Mouse (Mus musculus) erythroblast, adult 5-6 weeks (primary cell): ENCODE measurements around the gene Stx1b. TPM values are rescaled to one million over a fixed set of nuclear protein-coding genes. Genes with fewer than 3 reads are reported as not detected.

Source experiments
- ATAC-seq: replicated peaks from 2 replicates; pipeline ENCODE4 v1.8.0; 2016; ENCODE audit warnings: moderate number of reproducible peaks, mild to moderate bottlenecking, moderate TSS enrichment, inconsistent platforms; ENCODE audit not compliant: poor library complexity, low FRiP score, severe bottlenecking
- total RNA-seq, 2 experiments: library from RNA; stranded (forward) in 1 of 2; stranded (reverse) in 1 of 2; fragments of 150-400 nt in 1 of 2; fragments of 200-764, 138-1000 nt in 1 of 2; gene quantifications; 2 replicates each; pipeline versions ENCODE4 v1.2.3 to v1.2.4; 2015 to 2017; ENCODE audit warnings: low replicate concordance in 2 of 2

The Stx1b gene
- total RNA-seq, 2 experiments from 2014 or later: not detected

DNA sequence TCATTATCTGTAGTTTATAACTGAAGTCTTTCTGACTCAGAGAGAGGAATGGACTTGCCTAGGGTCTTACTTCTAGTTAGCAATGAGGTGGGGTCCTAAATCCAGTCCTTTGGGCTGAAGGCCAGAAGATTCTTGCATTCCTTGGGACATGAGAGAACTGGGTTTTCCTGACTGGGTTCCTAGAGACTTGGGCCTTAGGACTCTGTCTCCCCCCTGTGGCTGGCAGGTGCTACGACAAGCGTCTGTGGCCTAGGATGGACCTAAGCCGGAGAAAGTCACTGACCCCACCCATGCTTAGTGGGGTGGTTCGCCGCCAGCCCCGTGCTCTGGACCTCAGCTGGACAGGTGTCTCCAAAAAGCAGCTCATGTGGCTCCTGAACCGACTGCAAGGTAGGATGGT is 63.3 kb downstream of the Stx1b start:
- ATAC-seq: peak; percentile 94

GRCm38 (mm10) chr7:127760478-127760877 is 63.9 kb downstream of the Stx1b start:
- ATAC-seq: no peak

GRCm38 (mm10) chr7:127759716-127760115 is 64.6 kb downstream of the Stx1b start:
- no peak for ATAC-seq

Other genes starting within 250 kb of the Stx1b start
- gene Ccdc189, start 236.0 kb downstream of the Stx1b start, total RNA-seq (2015; ENCODE audit: low replicate concordance): 4.0 and 14.0 TPM in 2 replicates
- gene Ccdc189, start 236.0 kb downstream of the Stx1b start, total RNA-seq (2017; ENCODE audit: low replicate concordance): 26.1 and 31.4 TPM in 2 replicates
- gene Rnf40, start 235.8 kb downstream of the Stx1b start, total RNA-seq (2015; ENCODE audit: low replicate concordance): 17.1 and 18.1 TPM in 2 replicates
- gene Rnf40, start 235.8 kb downstream of the Stx1b start, total RNA-seq (2017; ENCODE audit: low replicate concordance): 41.8 and 86.0 TPM in 2 replicates
- gene Zfp629, start 208.8 kb downstream of the Stx1b start, total RNA-seq (2015; ENCODE audit: low replicate concordance): 0.77 and 0.84 TPM in 2 replicates
- 2.0 and 3.2 TPM in 2 replicates for gene Zfp629, start 208.8 kb downstream of the Stx1b start, total RNA-seq (2017; ENCODE audit: low replicate concordance)
- 28.8 and 41.3 TPM in 2 replicates for gene Bcl7c, start 115.6 kb downstream of the Stx1b start, total RNA-seq (2015; ENCODE audit: low replicate concordance)
- gene Bcl7c, start 115.6 kb downstream of the Stx1b start, total RNA-seq (2017; ENCODE audit: low replicate concordance): 3.8 and 4.3 TPM in 2 replicates
- gene Ctf1, start 111.8 kb downstream of the Stx1b start, total RNA-seq (2015; ENCODE audit: low replicate concordance): 0.63 TPM in 1 of 2 replicates, not detected in the other
- gene Ctf1, start 111.8 kb downstream of the Stx1b start, total RNA-seq (2017; ENCODE audit: low replicate concordance): not detected in 2 replicates
- gene Ctf2, start 92.4 kb downstream of the Stx1b start, total RNA-seq (2015; ENCODE audit: low replicate concordance): not detected in 2 replicates
- not detected in 2 replicates for gene Ctf2, start 92.4 kb downstream of the Stx1b start, total RNA-seq (2017; ENCODE audit: low replicate concordance)
- 2.7 and 6.0 TPM in 2 replicates for gene Fbxl19, start 80.0 kb downstream of the Stx1b start, total RNA-seq (2015; ENCODE audit: low replicate concordance)
- gene Fbxl19, start 80.0 kb downstream of the Stx1b start, total RNA-seq (2017; ENCODE audit: low replicate concordance): 3.1 and 6.2 TPM in 2 replicates
- 2.9 and 9.0 TPM in 2 replicates for gene Orai3, start 54.7 kb downstream of the Stx1b start, total RNA-seq (2015; ENCODE audit: low replicate concordance)
- 5.7 and 9.8 TPM in 2 replicates for gene Orai3, start 54.7 kb downstream of the Stx1b start, total RNA-seq (2017; ENCODE audit: low replicate concordance)
- 3.8 and 18.2 TPM in 2 replicates for gene Setd1a, start 47.9 kb downstream of the Stx1b start, total RNA-seq (2015; ENCODE audit: low replicate concordance)
- gene Setd1a, start 47.9 kb downstream of the Stx1b start, total RNA-seq (2017; ENCODE audit: low replicate concordance): 8.9 and 11.3 TPM in 2 replicates
- 7.5 TPM in 1 of 2 replicates, not detected in the other for gene Gm49388, start 38.9 kb downstream of the Stx1b start, total RNA-seq (2015; ENCODE audit: low replicate concordance)
- 2.0 and 5.3 TPM in 2 replicates for gene Gm49388, start 38.9 kb downstream of the Stx1b start, total RNA-seq (2017; ENCODE audit: low replicate concordance)
- 2.7 and 9.2 TPM in 2 replicates for gene Hsd3b7, start 23.9 kb downstream of the Stx1b start, total RNA-seq (2015; ENCODE audit: low replicate concordance)
- gene Hsd3b7, start 23.9 kb downstream of the Stx1b start, total RNA-seq (2017; ENCODE audit: low replicate concordance): 3.8 and 4.3 TPM in 2 replicates
- gene Stx4a, start 255 bp downstream of the Stx1b start, total RNA-seq (2015; ENCODE audit: low replicate concordance): 9.8 and 24.9 TPM in 2 replicates
- gene Stx4a, start 255 bp downstream of the Stx1b start, total RNA-seq (2017; ENCODE audit: low replicate concordance): 17.0 and 17.9 TPM in 2 replicates
- gene Zfp646, start 51.7 kb upstream of the Stx1b start, total RNA-seq (2015; ENCODE audit: low replicate concordance): 6.7 and 11.1 TPM in 2 replicates
- gene Zfp646, start 51.7 kb upstream of the Stx1b start, total RNA-seq (2017; ENCODE audit: low replicate concordance): 14.4 and 15.4 TPM in 2 replicates
- 1.5 and 6.1 TPM in 2 replicates for gene Zfp668, start 52.3 kb upstream of the Stx1b start, total RNA-seq (2015; ENCODE audit: low replicate concordance)
- gene Zfp668, start 52.3 kb upstream of the Stx1b start, total RNA-seq (2017; ENCODE audit: low replicate concordance): 2.3 and 7.4 TPM in 2 replicates
- gene Prss53, start 66.4 kb upstream of the Stx1b start, total RNA-seq (2015; ENCODE audit: low replicate concordance): not detected in 2 replicates
- gene Prss53, start 66.4 kb upstream of the Stx1b start, total RNA-seq (2017; ENCODE audit: low replicate concordance): not detected in 2 replicates
- not detected in 2 replicates for gene Gm21974, start 70.9 kb upstream of the Stx1b start, total RNA-seq (2015; ENCODE audit: low replicate concordance)
- not detected in 2 replicates for gene Gm21974, start 70.9 kb upstream of the Stx1b start, total RNA-seq (2017; ENCODE audit: low replicate concordance)
- gene Vkorc1, start 71.1 kb upstream of the Stx1b start, total RNA-seq (2015; ENCODE audit: low replicate concordance): 9.8 and 25.7 TPM in 2 replicates
- 0.94 and 2.5 TPM in 2 replicates for gene Vkorc1, start 71.1 kb upstream of the Stx1b start, total RNA-seq (2017; ENCODE audit: low replicate concordance)
- 25.1 and 43.8 TPM in 2 replicates for gene Bckdk, start 79.5 kb upstream of the Stx1b start, total RNA-seq (2015; ENCODE audit: low replicate concordance)
- 12.5 and 12.9 TPM in 2 replicates for gene Bckdk, start 79.5 kb upstream of the Stx1b start, total RNA-seq (2017; ENCODE audit: low replicate concordance)
- gene Kat8, start 88.0 kb upstream of the Stx1b start, total RNA-seq (2015; ENCODE audit: low replicate concordance): 3.5 and 4.4 TPM in 2 replicates
- 9.5 and 16.4 TPM in 2 replicates for gene Kat8, start 88.0 kb upstream of the Stx1b start, total RNA-seq (2017; ENCODE audit: low replicate concordance)
- not detected in 2 replicates for gene Prss8, start 105.6 kb upstream of the Stx1b start, total RNA-seq (2015; ENCODE audit: low replicate concordance)
- gene Prss8, start 105.6 kb upstream of the Stx1b start, total RNA-seq (2017; ENCODE audit: low replicate concordance): not detected in 2 replicates
- gene Prss36, start 122.2 kb upstream of the Stx1b start, total RNA-seq (2015; ENCODE audit: low replicate concordance): not detected in 2 replicates
- not detected in 2 replicates for gene Prss36, start 122.2 kb upstream of the Stx1b start, total RNA-seq (2017; ENCODE audit: low replicate concordance)
- 59.6 and 159 TPM in 2 replicates for gene Fus, start 142.9 kb upstream of the Stx1b start, total RNA-seq (2015; ENCODE audit: low replicate concordance)
- gene Fus, start 142.9 kb upstream of the Stx1b start, total RNA-seq (2017; ENCODE audit: low replicate concordance): 19.3 and 43.4 TPM in 2 replicates
- 33.6 and 42.6 TPM in 2 replicates for gene Pycard, start 169.3 kb upstream of the Stx1b start, total RNA-seq (2015; ENCODE audit: low replicate concordance)
- 3.2 and 3.3 TPM in 2 replicates for gene Pycard, start 169.3 kb upstream of the Stx1b start, total RNA-seq (2017; ENCODE audit: low replicate concordance)
- gene Trim72, start 179.4 kb upstream of the Stx1b start, total RNA-seq (2015; ENCODE audit: low replicate concordance): not detected in 2 replicates
- not detected in 2 replicates for gene Trim72, start 179.4 kb upstream of the Stx1b start, total RNA-seq (2017; ENCODE audit: low replicate concordance)
- gene Itgam, start 238.1 kb upstream of the Stx1b start, total RNA-seq (2015; ENCODE audit: low replicate concordance): 44.6 and 47.6 TPM in 2 replicates
- 46.6 and 54.4 TPM in 2 replicates for gene Itgam, start 238.1 kb upstream of the Stx1b start, total RNA-seq (2017; ENCODE audit: low replicate concordance)
- not detected in 2 replicates for gene Gm49368, start 238.1 kb upstream of the Stx1b start, total RNA-seq (2015; ENCODE audit: low replicate concordance)
- not detected in 2 replicates for gene Gm49368, start 238.1 kb upstream of the Stx1b start, total RNA-seq (2017; ENCODE audit: low replicate concordance)